Mouse (Mus musculus): ENCODE results near the gene Kcnip1.

Kcnip1 gene

DNA sequence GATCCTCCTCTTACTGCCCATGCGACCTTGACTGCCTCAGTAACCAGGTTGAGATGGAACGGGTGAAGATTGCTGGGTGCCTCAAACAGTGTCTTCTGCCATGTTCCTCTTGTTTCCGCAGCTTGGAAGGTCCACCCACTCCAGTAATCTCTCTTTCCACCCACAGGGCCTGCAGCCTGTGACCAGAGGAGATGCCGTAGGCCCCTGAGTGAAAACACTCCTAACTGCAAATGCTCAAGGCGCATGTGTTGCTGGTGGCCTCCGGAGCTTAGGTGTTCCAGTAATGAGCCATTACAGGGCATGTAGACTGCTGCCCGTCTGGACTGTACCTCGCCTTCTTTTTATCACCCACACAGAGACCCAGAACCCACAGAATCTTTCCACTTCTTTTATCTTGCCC, 55.3 kb downstream of the Kcnip1 start:
- no peak for DNase-seq

DNA sequence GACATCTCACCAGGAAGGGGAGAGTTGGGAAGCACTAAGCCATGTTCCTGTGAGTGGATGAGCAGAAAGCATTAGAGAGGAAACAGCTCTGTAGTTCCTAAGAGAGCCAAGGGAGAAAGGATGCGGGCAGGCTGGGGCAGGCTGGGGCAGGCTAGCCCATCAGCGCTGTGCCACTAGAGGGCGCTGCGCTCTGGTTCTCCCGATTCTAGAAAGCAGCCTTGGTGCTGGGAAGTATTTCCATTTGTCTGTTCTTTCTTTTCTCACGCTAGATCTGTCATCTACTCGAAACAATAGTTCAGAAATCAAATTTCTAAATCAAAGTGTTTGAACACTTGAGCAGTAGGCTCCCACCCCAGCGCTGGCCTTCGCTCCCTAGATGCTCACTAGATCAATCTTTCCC, 58.7 kb downstream of the Kcnip1 start:
- DNase-seq = no peak

DNA sequence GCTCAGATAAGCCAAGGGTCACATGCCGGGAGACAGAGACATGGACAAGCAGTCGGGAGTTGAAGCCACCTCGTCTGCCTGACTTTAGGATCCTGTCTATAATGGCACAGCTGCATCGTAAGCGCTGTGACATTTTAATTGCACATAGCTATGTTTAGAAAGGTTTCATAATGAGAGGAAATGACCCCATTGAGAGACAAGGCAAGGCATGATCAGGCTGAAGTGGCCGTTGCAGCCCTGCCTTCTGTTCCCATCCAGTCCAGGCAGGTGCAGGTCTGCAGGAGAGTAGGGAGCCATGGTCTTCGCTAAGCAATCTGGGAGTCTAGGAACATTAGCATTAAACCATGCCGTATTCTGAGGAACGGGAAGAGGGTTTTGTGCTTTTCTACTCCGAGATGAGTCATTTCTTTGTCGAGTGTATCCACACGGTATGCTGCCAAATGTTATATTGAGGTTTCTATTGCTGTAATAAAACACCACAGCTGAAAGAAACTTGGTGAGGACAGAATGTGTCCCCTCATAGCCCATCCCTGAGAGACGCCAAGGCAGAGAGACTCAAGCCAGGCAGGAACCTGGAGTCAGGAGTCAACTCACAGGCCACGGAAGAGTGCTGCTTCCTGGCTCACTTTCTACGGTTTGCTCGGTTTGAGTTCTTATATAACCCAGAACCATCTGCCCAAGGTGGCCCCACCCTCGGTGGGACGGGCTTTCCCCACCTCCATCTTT, 60.4 kb downstream of the Kcnip1 start:
- DNase-seq = peak; percentile 29

DNA sequence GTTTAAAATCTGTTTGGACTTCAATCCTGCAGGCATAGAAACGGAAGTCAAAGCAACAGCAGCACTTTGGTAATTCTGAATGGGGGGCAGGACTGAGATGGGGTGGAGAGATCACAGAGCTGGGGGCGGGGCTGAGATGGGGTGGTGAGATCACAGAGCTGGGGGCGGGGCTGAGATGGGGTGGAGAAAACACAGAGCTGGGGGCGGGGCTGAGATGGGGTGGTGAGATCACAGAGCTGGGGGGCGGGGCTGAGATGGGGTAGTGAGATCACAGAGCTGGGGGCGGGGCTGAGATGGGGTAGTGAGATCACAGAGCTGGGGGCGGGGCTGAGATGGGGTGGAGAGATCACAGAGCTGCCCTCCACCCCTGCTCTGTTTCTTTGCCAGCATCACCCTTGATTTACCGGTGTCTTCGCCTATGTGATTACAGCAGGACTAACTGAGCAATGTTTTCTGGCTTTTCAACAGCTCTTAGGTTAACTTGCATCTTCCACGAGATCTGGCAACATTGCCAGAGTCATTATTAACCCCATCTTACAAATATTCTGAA, 61.0 kb downstream of the Kcnip1 start:
- peak; percentile 16 for DNase-seq

DNA sequence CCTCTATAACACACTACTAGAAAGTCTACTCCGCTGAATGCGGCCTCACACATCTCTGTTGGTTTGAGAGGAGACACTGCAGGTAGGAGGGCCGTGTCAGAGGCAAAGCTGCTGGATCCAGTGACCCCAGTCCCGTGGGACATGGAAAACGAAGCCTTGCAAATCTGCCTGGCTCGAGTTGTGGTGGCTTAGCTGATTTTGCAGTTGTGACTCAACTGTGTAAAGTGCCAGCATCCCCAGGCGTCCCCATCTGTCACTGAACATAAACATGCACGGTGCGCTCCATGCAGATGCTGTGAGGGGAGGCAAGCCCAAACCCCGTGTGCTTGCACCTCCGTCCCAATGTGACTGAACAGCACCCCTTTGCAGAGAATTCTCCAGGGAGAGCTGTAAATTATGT, 63.5 kb downstream of the Kcnip1 start:
- DNase-seq = no peak

DNA sequence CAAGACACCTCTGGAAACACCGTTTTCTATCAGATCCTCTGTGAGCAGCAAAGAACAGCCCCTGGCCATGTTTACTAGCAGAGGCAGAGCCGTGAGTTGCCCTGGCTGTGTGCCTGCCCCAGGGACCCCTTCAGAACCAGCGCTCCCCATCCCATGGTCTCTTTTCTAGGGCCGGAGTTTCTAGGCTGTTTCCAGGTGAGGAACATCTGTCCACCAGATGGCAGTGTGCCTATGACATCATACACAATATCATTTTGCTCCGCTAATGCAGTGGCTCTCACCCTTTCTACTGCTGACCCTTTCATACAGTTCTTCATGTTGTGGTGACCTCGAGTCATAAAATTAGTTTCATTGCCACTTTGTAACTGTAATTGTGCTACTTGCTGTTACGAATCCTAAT, 64.3 kb downstream of the Kcnip1 start:
- peak; percentile 40 for DNase-seq

DNA sequence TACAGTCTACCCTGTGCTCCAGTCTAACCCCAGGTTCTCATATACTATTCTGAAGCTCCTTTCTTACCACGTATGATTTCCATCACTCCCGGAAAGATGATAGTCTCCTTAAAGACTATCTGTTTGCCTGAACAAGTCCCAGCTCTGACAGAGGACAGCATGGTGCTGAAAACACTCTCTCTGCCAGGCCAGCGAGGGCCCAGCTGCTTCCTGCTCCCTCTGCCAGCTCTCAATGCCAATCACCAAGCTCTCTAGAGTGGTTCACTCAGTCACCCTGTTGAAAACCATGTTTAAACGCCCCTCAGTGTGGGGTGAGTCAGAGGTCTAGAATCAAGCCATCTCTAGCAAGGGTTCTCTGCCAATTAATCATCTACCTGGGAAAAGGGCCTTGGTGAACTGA, 65.1 kb downstream of the Kcnip1 start:
- no peak for DNase-seq

DNA sequence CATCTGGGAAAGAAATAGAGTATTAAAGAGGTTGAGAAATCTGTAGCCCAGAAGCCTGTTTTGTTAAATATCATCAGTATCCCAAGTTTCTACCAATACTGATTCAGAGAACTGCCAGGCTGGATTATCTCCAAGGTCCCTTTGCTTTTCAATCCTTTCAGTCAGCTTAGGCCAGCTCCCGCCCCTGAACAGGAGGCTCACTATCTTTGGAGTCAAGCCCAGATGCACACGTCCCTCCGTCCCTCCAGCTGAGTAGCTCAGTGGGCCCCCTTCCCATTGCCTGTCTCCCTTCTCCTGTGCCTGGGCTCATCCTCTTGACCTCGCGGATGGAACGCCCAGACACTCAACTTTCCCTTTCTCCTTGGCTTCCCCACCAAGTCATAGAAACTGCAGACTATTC, 65.6 kb downstream of the Kcnip1 start:
- no peak for DNase-seq

DNA sequence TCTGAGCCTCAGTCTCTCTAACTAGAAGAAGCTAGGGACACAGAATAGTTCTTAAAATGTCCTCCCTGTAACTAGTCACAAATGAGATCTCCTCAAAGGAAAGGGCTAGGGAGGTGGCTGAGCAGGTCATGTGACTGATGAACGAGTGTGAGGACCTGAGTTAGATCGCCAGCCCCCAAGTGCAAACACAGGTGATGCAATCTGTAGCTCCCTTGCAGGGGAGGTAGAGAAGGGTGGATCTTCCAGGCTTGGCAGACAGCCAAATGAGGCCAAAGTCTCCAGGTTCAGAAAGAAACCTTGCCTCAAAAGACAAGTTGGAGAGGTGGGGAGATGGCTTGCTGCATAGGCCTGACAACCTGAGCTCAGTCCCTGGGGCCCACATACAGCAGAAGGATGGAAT, 66.4 kb downstream of the Kcnip1 start:
- peak; percentile 17 for DNase-seq

DNA sequence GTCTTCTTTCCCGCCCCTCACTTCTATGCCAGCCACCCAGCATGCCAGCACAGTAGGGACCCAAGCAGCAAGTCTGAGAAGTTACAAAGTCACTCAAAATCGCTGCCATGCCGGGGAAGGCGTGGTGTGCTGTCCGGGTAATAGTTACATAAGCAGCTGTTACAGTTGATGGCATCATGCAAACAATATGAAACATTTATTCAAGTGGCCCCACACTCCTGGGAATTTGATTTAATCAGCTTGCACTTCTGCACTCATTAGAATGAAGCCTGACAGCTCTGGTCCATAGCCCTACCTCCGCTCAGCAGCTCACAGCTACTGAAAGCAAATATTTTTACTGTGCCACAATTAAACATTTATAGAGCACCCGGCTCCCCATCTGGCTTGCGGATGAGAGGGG, 67.2 kb downstream of the Kcnip1 start:
- no peak for DNase-seq

DNA sequence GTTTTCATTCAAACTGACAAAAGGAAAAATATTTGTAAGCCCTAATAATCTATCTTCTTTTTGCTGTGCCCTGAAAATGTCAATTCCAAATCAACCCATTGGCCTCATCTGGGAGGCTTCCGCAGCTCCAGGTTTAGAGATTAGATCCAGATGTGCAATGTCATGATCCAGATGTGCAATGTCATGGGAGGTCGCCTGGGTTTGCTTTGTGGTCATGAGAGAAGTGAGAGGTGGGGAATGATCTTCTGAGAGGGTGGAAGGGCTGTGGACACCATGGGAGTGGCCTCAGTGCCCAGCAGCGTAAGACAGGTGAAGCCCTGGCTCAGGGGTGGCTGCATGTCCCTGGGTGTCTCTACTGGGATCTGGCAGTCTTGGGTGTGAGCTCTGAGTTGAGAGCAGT, 69.9 kb downstream of the Kcnip1 start:
- no peak for DNase-seq

DNA sequence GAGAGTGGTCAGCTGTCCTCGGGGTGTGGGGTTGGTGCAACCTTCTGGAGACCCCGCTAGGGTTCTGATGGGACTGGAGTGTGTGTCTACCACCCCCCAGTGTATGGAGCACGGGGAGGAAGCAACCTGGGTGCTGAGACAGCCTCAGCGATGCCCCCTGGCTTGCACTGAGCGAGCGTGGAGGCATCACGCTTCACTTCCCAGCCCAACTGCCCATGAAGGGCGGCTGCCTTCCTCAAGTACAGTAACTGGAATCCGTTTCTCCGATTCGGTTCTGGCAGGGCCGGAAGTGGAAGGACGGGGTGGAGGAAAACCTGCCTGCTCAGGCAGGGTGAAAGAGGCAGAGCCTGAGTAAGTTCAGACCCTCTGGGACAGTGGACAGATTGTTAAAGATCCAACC, 71.5 kb downstream of the Kcnip1 start:
- peak; percentile 13 for DNase-seq

DNA sequence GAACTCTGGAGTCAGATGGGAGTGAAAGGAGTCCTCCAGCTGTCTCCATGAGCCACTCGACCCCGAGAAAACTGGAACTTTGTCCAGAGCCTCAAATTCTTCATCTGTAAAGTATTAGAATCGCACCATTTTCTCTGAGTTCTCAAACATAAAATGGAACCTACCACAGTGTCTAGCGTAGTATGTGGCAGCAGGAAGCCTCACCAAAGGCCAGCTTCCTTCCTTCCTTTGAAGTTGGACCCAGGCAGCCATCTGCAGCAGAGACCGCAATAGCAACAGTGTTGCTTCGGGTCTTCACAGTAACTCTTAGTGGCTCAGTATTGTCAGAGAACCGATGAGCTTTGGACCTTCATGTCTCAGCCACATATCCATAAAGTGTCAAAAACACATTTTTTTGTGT, 73.1 kb downstream of the Kcnip1 start:
- DNase-seq = no peak

DNA sequence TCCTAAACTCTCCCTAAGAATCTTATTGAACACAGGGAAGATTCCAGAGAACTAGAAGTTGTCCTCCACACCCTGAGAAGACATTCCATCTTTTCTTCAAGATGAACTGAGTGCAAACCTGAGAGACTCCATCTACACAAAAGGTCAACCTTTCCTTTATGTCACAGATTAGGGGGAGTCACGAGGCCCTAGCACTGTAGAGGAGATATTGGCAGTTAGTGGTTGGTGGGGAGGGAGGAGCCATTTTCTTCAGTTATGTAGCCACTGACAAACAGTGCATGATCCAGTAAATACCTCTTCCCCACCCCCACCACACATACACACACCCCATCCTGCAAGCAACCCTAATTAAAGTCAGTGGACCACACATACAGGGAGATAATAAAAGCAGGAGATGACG, 74.5 kb downstream of the Kcnip1 start:
- no peak for DNase-seq

DNA sequence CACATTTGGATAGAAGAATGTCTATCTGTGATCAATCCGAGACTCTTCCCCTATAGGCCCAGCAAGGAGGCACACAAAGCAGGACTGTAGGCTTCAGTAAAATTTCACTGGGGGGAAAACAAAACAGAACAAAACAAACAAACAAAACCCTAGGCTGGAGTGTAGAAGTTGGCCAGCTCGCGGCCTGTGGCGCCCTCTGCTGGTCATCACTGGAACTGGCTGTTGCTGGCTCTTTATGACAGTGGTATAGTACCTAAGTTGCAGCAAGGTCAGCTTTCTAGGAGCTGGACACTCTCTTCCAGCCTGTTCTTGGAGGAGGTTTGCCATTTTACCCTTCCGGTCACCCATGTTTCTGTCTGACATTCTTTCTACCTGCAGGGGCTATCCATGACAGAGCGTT, 75.4 kb downstream of the Kcnip1 start:
- DNase-seq = peak; percentile 57

DNA sequence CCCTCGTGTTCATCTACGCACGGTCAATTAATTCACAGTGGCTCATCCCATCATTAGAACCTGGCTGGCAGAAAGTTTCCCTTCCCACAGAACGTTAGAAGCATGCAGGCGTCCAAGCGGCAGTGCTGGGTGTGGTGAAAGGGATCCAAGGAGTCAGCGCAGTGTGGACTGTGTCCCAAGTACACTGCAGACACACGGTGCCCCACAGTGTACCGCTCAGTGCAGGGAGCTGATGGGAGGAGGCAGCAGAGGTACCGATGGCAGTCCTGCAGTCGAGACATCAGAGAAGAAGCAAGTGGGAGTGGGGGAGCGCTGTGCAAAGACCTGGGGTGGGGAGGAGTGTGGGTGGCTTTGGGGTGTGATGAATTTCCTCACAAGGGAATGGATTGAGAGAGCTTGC, 78.7 kb downstream of the Kcnip1 start:
- no peak for DNase-seq

DNA sequence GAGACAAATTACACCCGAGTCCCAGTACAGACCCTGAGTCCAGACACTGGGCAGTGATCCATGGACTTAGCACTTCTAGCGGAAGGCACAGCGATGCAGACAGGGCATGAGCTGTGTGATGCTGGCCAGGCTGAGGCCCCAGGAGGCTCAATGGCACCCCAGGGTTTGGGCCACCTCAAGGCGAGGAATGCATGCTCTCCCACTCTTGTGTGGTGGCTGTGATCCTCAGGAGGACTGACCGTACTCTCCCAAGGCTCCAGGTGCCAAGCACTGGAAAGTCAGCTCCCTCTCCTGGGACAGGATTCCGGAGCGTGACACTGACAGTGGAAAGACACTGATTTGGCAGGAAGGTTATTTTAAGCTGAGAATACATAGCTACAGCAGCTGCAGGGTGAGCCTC, 79.9 kb downstream of the Kcnip1 start:
- DNase-seq = no peak

DNA sequence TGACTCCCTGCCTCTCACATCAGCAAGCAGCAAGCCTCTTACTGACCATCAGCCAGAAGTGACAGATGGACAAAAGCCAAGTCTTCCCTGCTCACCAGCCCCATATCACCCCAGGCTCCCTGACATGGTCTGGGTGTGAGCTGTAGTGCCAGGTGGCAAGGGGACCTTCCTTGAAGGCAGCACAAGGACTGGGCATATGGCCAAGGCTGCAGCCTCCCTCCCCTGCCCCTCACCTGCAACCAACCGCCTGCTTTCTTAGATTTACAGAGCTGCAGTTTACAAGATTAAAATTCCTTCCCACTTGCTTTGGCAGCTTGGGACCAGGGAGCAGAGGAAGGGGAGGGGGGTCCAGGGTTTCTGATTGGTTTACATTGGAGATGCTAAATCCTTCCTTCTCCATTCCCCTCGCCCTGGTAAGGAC, 80.8 kb downstream of the Kcnip1 start:
- no peak for DNase-seq

DNA sequence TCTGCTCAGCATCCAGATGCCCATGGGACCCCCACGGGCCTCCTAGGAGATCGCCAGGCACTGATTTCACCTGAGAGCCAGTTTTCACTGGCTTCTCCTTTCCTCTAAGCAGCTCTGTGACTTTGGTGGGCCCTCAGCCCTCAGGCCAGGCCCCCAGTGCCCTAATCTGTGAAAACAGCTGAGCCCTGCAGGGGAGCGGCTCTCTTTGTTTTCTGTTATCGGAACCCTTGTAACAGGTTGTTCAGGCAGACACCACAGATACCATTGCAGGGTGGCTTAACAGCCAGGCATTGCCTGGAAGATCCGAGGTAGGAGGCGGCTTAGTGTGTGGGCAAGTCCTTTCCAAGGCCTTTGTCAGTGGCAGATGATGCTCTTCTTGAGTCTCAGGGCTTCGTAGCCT, 82.0 kb downstream of the Kcnip1 start:
- DNase-seq = no peak

DNA sequence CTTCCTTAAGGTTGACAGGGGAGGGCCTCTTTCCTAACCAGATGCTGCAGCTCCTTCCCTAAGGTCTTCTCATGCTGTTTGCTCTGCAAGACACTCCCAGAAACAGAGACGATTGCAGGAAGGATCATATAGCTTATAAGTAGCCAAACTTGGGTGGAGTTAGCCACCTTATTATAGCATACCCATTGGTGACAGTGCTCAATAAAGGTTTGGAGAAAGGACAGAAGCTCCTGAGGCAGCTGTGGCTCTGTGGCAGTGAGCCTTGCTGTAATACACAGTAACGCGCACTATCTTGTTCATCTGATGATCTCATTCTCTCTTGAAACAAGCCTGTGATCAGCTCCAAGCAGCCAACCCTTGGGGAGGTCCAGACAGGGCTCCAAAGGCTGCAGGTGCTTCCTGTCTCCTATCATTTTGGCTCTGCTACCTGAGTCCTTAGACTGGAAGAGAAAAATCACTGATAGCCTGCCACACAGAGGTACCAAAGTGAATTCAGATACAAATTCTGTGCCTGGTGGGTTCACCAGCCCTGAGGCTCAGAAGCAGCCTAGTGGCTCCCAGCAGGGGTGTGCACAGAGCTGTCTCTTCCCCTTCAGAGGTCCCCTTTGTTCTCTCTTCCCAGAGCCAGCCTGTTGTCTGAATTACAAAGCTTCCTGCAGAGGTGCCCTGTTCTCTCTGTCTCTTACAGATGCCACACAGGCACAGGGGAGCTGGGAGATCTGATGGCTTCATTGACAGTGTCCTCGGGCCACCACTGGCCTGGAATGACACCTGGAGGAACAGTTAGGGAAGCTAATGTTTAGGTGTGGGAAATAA, 84.4 kb downstream of the Kcnip1 start:
- no peak for DNase-seq

DNA sequence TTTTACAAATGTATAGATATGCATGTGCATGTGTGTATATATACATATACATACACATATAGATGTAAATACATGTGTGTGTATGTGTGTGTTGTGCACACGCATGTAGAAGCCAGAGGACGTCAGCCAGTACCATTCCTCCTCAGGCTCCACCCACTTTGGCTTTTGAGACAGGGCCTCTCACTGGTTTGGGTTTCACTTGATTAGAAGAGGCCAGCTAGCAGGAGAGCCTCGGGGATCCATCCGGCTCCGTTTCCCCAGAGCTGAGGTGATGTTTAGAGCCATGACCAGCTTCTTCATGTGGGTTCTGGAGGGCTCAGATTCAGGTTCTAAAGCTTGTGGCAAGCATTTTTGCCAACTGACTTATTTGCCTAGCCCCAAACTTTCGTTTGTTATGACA, 89.5 kb downstream of the Kcnip1 start:
- DNase-seq = no peak

DNA sequence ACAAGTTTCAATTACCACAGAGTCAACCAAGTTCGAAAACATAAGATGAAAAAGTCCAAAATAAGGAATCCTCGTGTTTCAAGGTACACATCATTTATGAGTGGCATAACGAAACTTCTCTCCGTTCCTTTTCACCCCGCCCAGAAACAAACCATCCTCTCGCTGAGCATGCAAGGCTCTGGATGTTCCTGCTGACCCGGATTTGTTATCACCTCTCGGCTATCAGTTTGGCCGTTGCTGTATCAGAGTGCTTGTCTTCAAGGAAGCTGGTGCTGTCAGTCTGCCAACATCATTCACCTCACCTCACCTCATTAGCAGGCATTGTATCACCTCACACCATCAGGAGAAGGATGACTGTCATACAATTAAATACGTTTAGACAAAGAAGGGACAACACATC, 90.6 kb downstream of the Kcnip1 start:
- no peak for DNase-seq

DNA sequence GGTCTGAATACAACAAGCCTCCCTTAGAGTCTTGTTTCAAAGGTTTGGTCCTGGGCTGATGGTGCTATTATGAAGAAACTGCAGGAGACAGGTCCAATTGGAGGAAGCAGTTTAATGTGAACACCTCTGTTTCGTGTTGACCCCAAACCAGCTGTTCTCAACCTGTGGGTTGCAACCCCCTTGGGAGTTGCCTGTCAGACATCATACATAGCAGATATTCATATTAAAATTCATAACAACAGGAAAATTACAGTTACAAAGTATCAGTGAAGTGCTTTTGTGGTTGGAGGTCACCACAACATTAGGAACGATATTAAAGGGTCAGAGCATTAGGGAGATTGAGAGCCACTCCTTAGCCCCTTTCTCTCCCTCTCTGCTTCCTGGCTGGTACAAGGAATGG, 91.2 kb downstream of the Kcnip1 start:
- no peak for DNase-seq

DNA sequence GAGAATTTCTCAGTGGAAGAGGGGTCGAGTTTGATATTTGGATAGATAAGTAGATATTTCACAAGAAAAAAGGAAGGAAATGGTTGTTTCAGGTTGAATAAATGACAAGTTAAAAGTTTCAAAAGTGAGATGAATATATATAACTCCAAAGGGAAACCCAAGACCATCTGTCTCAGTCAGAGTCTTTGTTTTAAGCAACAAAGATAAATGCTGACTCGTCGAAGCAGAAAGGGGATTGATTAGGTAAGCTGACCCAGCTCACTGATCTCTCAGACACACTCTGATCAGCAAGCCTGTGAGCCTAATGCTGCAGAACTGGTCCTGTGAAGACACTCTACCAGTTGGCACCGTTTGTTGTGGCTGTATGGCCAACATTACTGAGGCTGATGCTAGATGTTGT, 101.9 kb downstream of the Kcnip1 start:
- DNase-seq = no peak
